Mouse (Mus musculus) neural tube, embryonic 11.5 days (tissue): Measurements from ENCODE around the gene Aatf. TPM values are rescaled to one million over a fixed set of nuclear protein-coding genes. Genes with fewer than 3 reads are reported as not detected.

Experiments
- ATAC-seq: fragments of 200-750 bp; cut with Nextera tagmentation; 2 replicates; pipeline ENCODE4 v1.8.0; 2017; ENCODE audit warnings: moderate number of reproducible peaks, mild to moderate bottlenecking, moderate TSS enrichment, moderate library complexity; ENCODE audit not compliant: insufficient read depth, low FRiP score, low TSS enrichment
- DNase-seq: peaks from one replicate; pipeline ENCODE4 v3.0.0-alpha.2; 2015; ENCODE audit warnings: low spot score
- H3K27ac ChIP-seq: fragments of 300-500 bp; sonication (generic); 2 replicates; pipeline ENCODE4 v1.5.1; 2014; ENCODE audit warnings: low read depth, mild to moderate bottlenecking, low read length
- H3K27me3 ChIP-seq: fragments of 300-500 bp; sonication (generic); 2 replicates; pipeline ENCODE4 v1.6.1; 2014; ENCODE audit warnings: mild to moderate bottlenecking, low read length, mixed read lengths; ENCODE audit not compliant: control insufficient read depth, insufficient read depth
- H3K36me3 ChIP-seq: fragments of 300-500 bp; sonication (generic); 2 replicates; pipeline ENCODE4 v1.6.1; 2014; ENCODE audit warnings: mild to moderate bottlenecking, low read length, moderate library complexity, mixed read lengths; ENCODE audit not compliant: control insufficient read depth, insufficient read depth
- H3K4me1 ChIP-seq: fragments of 300-500 bp; sonication (generic); 2 replicates; pipeline ENCODE4 v1.6.1; 2014; ENCODE audit warnings: low read length, mixed read lengths; ENCODE audit not compliant: control insufficient read depth, insufficient read depth
- H3K4me2 ChIP-seq: fragments of 300-500 bp; sonication (generic); 2 replicates; pipeline ENCODE4 v1.6.1; 2014; ENCODE audit warnings: low read depth, mild to moderate bottlenecking, moderate library complexity
- H3K4me3 ChIP-seq: fragments of 300-500 bp; sonication (generic); 2 replicates; pipeline ENCODE4 v1.5.1; 2014; ENCODE audit warnings: low read depth, low read length
- H3K9ac ChIP-seq: fragments of 300-500 bp; sonication (generic); 2 replicates; pipeline ENCODE4 v1.6.1; 2014; ENCODE audit warnings: mild to moderate bottlenecking, low read length
- H3K9me3 ChIP-seq: fragments of 300-500 bp; sonication (generic); 2 replicates; pipeline ENCODE4 v1.6.1; 2016; ENCODE audit warnings: low read length; ENCODE audit not compliant: control insufficient read depth
- WGBS: fragments of 180-500 bp; shearing (Covaris S2); extraction: QIAGEN DNeasy Blood & Tissue Kit; methylation state at CpG from one replicate; pipeline ENCODE4 v1.1.7; 2014; 5-methylcytosine and 5-hydroxymethylcytosine counted together
- polyA plus RNA-seq: library from polyadenylated mRNA; unstranded; fragments of >200 nt; fragmentation: Nextera tagmentation; extraction: Ambion mirVana; gene quantifications from 2 replicates; pipeline ENCODE4 v1.2.1, GENCODE M21; 2014

Gene Aatf
- polyA plus RNA-seq, 1 experiment from 2014 or later: 54.4 TPM

- Histone ChIP-seq H3K4me3 (no peak overlapping the region), H3K27ac (peak overlapping the region; percentile 36; the same call in 1 of the 2 replicates), H3K4me1 (peaks cover 3% of the 10 kb centered on the region; the same call in 1 of the 2 replicates), H3K9me3 (no peaks in the 10 kb centered on the region), H3K4me2 (no peak overlapping the region), H3K36me3 (0 out of 2 replicates have a peak, but pooled peaks cover 2% of the 10 kb centered on the region), H3K9ac (no peak overlapping the region), H3K27me3 (no peaks in the 10 kb centered on the region)
- 69% methylated on average over 13 of the region's 13 CpGs for WGBS
- DNase-seq: no peak
- ATAC-seq: no peak
Observed at GRCm38 (mm10) chr11:84376510-84377365, 136.6 kb downstream of the Aatf start.

DNA sequence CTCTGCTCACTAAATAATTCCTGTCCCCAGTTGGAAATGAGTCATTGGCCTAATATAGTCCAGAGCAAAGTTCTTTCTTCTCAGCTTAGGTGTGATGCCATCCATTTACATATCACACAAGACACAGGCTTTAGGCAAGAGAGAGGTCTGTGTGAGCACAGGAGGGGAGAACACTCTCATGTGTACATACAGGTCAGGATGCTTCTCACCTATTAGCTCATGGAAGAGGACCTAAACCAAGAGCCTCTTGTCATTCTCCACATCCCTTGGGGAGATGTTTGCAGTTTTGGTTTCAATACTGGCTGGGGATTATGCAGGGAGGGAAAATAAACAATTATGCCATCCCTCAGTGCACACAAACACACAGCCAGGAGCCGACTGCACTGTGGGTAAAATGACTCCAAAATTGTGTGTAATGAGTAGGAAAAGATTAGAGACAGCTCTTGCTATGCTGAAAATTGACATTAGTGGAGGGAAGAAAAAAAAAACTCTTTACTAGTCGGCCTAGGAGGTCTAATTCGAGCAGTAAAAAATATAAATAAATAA lies 137.3 kb downstream of the Aatf start:
- Histone ChIP-seq H3K9ac (no peak overlapping the region), H3K4me3 (no peak overlapping the region)
- WGBS: 59% methylated on average over 3 of the region's 3 CpGs

GRCm38 (mm10) chr11:84373122-84373521 lies 140.2 kb downstream of the Aatf start:
- DNase-seq (no peak), ATAC-seq (no peak)
- Histone ChIP-seq H3K27me3 (no peaks in the 10 kb centered on the region), H3K4me2 (no peak overlapping the region), H3K27ac (no peak overlapping the region), H3K9ac (no peak overlapping the region), H3K4me1 (peaks cover 3% of the 10 kb centered on the region; the same call in 1 of the 2 replicates), H3K36me3 (0 out of 2 replicates have a peak, but pooled peaks cover 2% of the 10 kb centered on the region), H3K4me3 (no peak overlapping the region), H3K9me3 (no peaks in the 10 kb centered on the region)
- 89% methylated on average over 4 of the region's 4 CpGs for WGBS

More for the DNA sequence above, 137.3 kb downstream of the Aatf start:
- Histone ChIP-seq H3K4me2 (no peak overlapping the region), H3K27me3 (no peaks in the 10 kb centered on the region), H3K9me3 (no peaks in the 10 kb centered on the region), H3K4me1 (peaks cover 3% of the 10 kb centered on the region; the same call in 1 of the 2 replicates), H3K36me3 (0 out of 2 replicates have a peak, but pooled peaks cover 2% of the 10 kb centered on the region), H3K27ac (0 out of 2 replicates have a peak overlapping the region, but pooled peaks have one; percentile 1)
- ATAC-seq: no peak
- no peak for DNase-seq

Other genes with a start within 250 kb of the Aatf start
- gene Lhx1, start 12.0 kb upstream of the Aatf start, polyA plus RNA-seq: 42.4 and 46.3 TPM in 2 replicates